ENCODE assay signal across 24 mouse cellular contexts in genomic region chr7:83742690-83743089, GRCm38 (mm10). TPM values are rescaled to one million over a fixed set of nuclear protein-coding genes. Genes with fewer than 3 reads are reported as not detected.
DNase-seq lines count a peak whose midpoint lies in the region; ATAC-seq and TF ChIP-seq lines count a peak whose summit lies in the region.
"Had no signal": no experiment of that assay in that cellular context is flagged by ENCODE, and none has a peak within 500 bp of the region (broad histone marks: within the 10 kb centered on the region; RNA-seq: fewer than 3 reads in every experiment).

No protein-coding gene starts in this region.

- no peaks in the 10 kb centered on the region for H3K36me3 ChIP-seq in liver, postnatal 0 days (replicated peaks; ENCODE audit: insufficient read depth, low read length)
- H3K36me3 ChIP-seq: embryonic facial prominence, embryonic 15.5 days; forebrain, embryonic 10.5 days; G1E; heart, embryonic 15.5 days; hindbrain, embryonic 10.5 days had no signal

- H3K4me1 ChIP-seq in liver, postnatal 0 days (ENCODE audit: insufficient read depth), result no peaks in the 10 kb centered on the region

- H3K4me2 ChIP-seq in liver, postnatal 0 days (ENCODE audit: low read depth, low read length), result no peak overlapping the region
- H3K4me2 ChIP-seq: heart, embryonic 11.5 days; heart, embryonic 15.5 days; hindbrain, embryonic 14.5 days had no signal

- TF ChIP-seq EP300 in liver, postnatal 0 days (IDR thresholded peaks at IDR 0.05; ENCODE audit: low read depth), result no peak

- H3K4me3 ChIP-seq in gastrocnemius, adult 2 months, result no peak overlapping the region
- H3K4me3 ChIP-seq in liver, postnatal 0 days (ENCODE audit: low read depth, low read length), result no peak overlapping the region
- H3K4me3 ChIP-seq: embryonic facial prominence, embryonic 15.5 days; erythroblast, embryonic 14.5 days; forebrain, embryonic 10.5 days; heart, adult 2 months; heart, embryonic 15.5 days; hindbrain, embryonic 10.5 days had no signal

- DNase-seq in gastrocnemius, adult 2 months, result no peak
- no peak for DNase-seq in gastrocnemius, adult 8-10 months (ENCODE audit: low spot score in 2 of 2)
- DNase-seq in liver, postnatal 0 days, result peak; percentile 6
- no peak for DNase-seq in liver
- DNase-seq in induced T-regulatory cell, adult 2 months (ENCODE audit: low read depth), result peak; percentile 84
- DNase-seq in thymus, postnatal 4 days, result no peak
- DNase-seq: adrenal gland, postnatal 14 days; cerebellum, adult 11-12 months; cerebellum, postnatal 10 days; gastrocnemius, postnatal 10 days; heart, adult 2 months; heart, postnatal 14 days had no signal

- no peak for TF ChIP-seq CTCF in gastrocnemius, adult 2 months (IDR thresholded peaks at IDR 0.05)
- no peak for TF ChIP-seq CTCF in liver, postnatal 0 days (IDR thresholded peaks at IDR 0.05; ENCODE audit: low read depth)

- no peaks in the 10 kb centered on the region for H3K9me3 ChIP-seq in liver, postnatal 0 days (ENCODE audit: low read length)
- H3K9me3 ChIP-seq: embryonic facial prominence, embryonic 15.5 days; forebrain, embryonic 10.5 days; G1E; heart, embryonic 15.5 days; hindbrain, embryonic 10.5 days had no signal

- H3K27ac ChIP-seq in gastrocnemius, adult 2 months, result peak overlapping the region; percentile 38; the same call in 1 of the 2 replicates
- no peak overlapping the region for H3K27ac ChIP-seq in liver, postnatal 0 days (ENCODE audit: low read depth)
- H3K27ac ChIP-seq: embryonic facial prominence, embryonic 15.5 days; forebrain, embryonic 10.5 days; heart, adult 2 months; heart, embryonic 15.5 days; hindbrain, embryonic 10.5 days; hindbrain, embryonic 14.5 days had no signal

- H3K9ac ChIP-seq in liver, postnatal 0 days (replicated peaks), result no peak overlapping the region
- H3K9ac ChIP-seq: embryonic facial prominence, embryonic 15.5 days; heart, embryonic 15.5 days; hindbrain, embryonic 14.5 days had no signal

- WGBS in liver, postnatal 0 days (ENCODE audit: insufficient replicate concordance), result 35% methylated on average over 3 of the region's 3 CpGs

- ATAC-seq in liver, postnatal 0 days, result no peak
- no peak for ATAC-seq in megakaryocyte progenitor cell, adult 5-6 weeks (replicated peaks; ENCODE audit: poor library complexity)
- ATAC-seq: forebrain, embryonic 14.5 days had no signal

- no peaks in the 10 kb centered on the region for H3K27me3 ChIP-seq in liver, postnatal 0 days (ENCODE audit: insufficient read depth, low read length)
- H3K27me3 ChIP-seq: embryonic facial prominence, embryonic 15.5 days; heart, embryonic 15.5 days had no signal

- intact Hi-C loops in gastrocnemius, adult 2 months (cut with DNase I), result no loop called here

RNA-seq across cellular contexts. Expression of gene Il16, which starts 2.8 kb away (rescaled TPM):
- total RNA-seq in gastrocnemius, adult 2 months (2021), result 1 to 10 TPM; 1.4 to 1.8 TPM
- total RNA-seq in gastrocnemius, adult 8-10 months (2022), result 1 to 10 TPM in 3 of 4 experiments, under 1 TPM in 1; 0.75 to 1.9 (median 1.5) TPM
- 8.5 and 9.8 TPM in 2 replicates for polyA plus RNA-seq in liver, postnatal 0 days (2015; fragmentation: Nextera tagmentation; extraction: Ambion mirVana)
- total RNA-seq in megakaryocyte progenitor cell, adult 5-6 weeks (2015), result 18.6 and 20.8 TPM in 2 replicates
- 66.4 and 71.6 TPM in 2 replicates for total RNA-seq in megakaryocyte progenitor cell, adult 5-6 weeks (2017)
- polyA plus RNA-seq: C2C12 had no signal

RNA-seq across cellular contexts. Expression of gene Cfap161, which starts 52.0 kb away (rescaled TPM):
- not detected for total RNA-seq in gastrocnemius, adult 2 months (2021)
- not detected for total RNA-seq in gastrocnemius, adult 8-10 months (2022)
- polyA plus RNA-seq in liver, postnatal 0 days (2015; fragmentation: Nextera tagmentation; extraction: Ambion mirVana), result not detected in 2 replicates
- not detected in 2 replicates for total RNA-seq in megakaryocyte progenitor cell, adult 5-6 weeks (2015)
- not detected in 2 replicates for total RNA-seq in megakaryocyte progenitor cell, adult 5-6 weeks (2017)
- total RNA-seq: adrenal gland, postnatal 14 days; G1E; gastrocnemius, postnatal 10 days; gastrocnemius, postnatal 4 days; heart, adult 2 months had no signal
- polyA plus RNA-seq: C2C12; erythroblast, embryonic 14.5 days; forebrain, embryonic 10.5 days; G1E had no signal

Comparison
In these comparisons a context has a peak if more than half of its experiments do, and no peak if none do; other contexts are left out.
1. DNase-seq: peak in liver, postnatal 0 days (single experiment) and induced T-regulatory cell, adult 2 months (single experiment); none in gastrocnemius, adult 2 months (single experiment), gastrocnemius, adult 8-10 months (0 of 2), liver (single experiment) and thymus, postnatal 4 days (single experiment).
2. RNA of gene Il16, which starts 2.8 kb away (total RNA-seq): 18.6 to 71.6 TPM in megakaryocyte progenitor cell, adult 5-6 weeks; 0.75 to 1.9 TPM in gastrocnemius, adult 8-10 months and 1.4 to 1.8 TPM in gastrocnemius, adult 2 months; every median in the first group is over 4 times any median in the second.